Mouse (Mus musculus) C2C12 (cell line): Measurements from ENCODE around the gene Mr1.

ENCODE experiments used
- CEBPB ChIP-seq: IDR thresholded peaks from one replicate; pipeline ENCODE4 v1.6.1; 2011; ENCODE audit warnings: low read depth, mild to moderate bottlenecking, control low read depth, moderate library complexity
- CTCF ChIP-seq: IDR thresholded peaks from one replicate; pipeline ENCODE4 v1.5.1; 2011; ENCODE audit not compliant: control insufficient read depth, insufficient read depth, insufficient read length
- MAX ChIP-seq: IDR thresholded peaks from one replicate; pipeline ENCODE4 v1.6.1; 2011; ENCODE audit warnings: mild to moderate bottlenecking, control low read depth
- MYOG ChIP-seq: IDR thresholded peaks from one replicate; pipeline ENCODE4 v1.6.1; 2011; ENCODE audit not compliant: control insufficient read depth, insufficient read length; ENCODE audit errors: extremely low read depth

DNA sequence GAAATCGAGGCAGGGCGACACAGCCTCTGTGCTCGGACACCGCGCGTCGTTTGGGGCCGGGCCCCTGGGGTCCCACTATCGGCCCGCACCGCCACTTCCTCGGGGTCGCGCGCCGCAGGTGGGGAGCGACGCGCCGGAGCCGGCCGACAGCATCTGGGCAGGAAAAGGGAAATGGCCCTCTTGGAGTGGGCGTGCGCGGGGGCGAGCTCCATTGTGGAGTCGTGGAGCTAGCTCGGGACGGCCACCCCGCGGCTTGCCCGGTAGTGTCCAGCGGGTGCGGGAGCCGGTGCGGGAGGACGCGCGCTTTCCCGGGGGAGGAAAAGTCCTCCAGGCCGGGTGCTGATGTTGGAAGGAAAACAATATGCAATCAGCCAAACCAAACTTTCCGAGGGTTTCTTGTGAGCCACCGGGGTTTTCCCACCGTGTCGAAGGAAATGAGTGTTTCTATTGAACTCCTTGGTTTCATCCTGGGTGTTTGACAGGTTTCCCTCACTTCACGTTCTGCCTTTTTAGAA, 12.4 kb upstream of the Mr1 start:
- no peak for TF ChIP-seq CTCF
- no peak for TF ChIP-seq CEBPB
- no peak for TF ChIP-seq MAX
- no peak for TF ChIP-seq MYOG
